Mouse (Mus musculus) limb, embryonic 12.5 days (tissue): Measurements from ENCODE around the gene Spib. TPM values are rescaled to one million over a fixed set of nuclear protein-coding genes. Genes with fewer than 3 reads are reported as not detected.

Experiments
- ATAC-seq: fragments of 200-750 bp; cut with Nextera tagmentation; 2 replicates; pipeline ENCODE4 v1.8.0; 2017; ENCODE audit warnings: low read depth, moderate TSS enrichment; ENCODE audit not compliant: insufficient number of reproducible peaks, insufficient read depth, low FRiP score, low TSS enrichment
- H3K27ac ChIP-seq: fragments of 300-500 bp; sonication (generic); 2 replicates; pipeline ENCODE4 v1.5.1; 2016; ENCODE audit warnings: mild to moderate bottlenecking, moderate library complexity
- H3K27me3 ChIP-seq: fragments of 300-500 bp; sonication (generic); 2 replicates; pipeline ENCODE4 v1.6.1; 2016; ENCODE audit warnings: mild to moderate bottlenecking, moderate library complexity
- H3K36me3 ChIP-seq: fragments of 300-500 bp; sonication (generic); 2 replicates; pipeline ENCODE4 v1.6.1; 2016; ENCODE audit warnings: mild to moderate bottlenecking, moderate library complexity
- H3K4me1 ChIP-seq: fragments of 300-500 bp; sonication (generic); replicated peaks from 2 replicates; pipeline ENCODE4 v1.6.1; 2016
- H3K4me2 ChIP-seq: fragments of 300-500 bp; sonication (generic); 2 replicates; pipeline ENCODE4 v1.6.1; 2016; ENCODE audit warnings: mild to moderate bottlenecking, moderate library complexity
- H3K4me3 ChIP-seq: fragments of 300-500 bp; sonication (generic); replicated peaks from 2 replicates; pipeline ENCODE4 v1.5.1; 2016; ENCODE audit warnings: mild to moderate bottlenecking
- H3K9ac ChIP-seq: fragments of 300-500 bp; sonication (generic); replicated peaks from 2 replicates; pipeline ENCODE4 v1.6.1; 2016; ENCODE audit warnings: mild to moderate bottlenecking, moderate library complexity
- H3K9me3 ChIP-seq: fragments of 300-500 bp; sonication (generic); 2 replicates; pipeline ENCODE4 v1.6.1; 2016; ENCODE audit warnings: mild to moderate bottlenecking, moderate library complexity
- WGBS: fragments of 180-500 bp; shearing (Covaris S2); methylation state at CpG from one replicate; pipeline ENCODE4 v1.1.7; 2016; 5-methylcytosine and 5-hydroxymethylcytosine counted together
- microRNA-seq: library from miRNA; unstranded; fragments of <30 nt; microRNA quantifications from one replicate; pipeline ENCODE4, GENCODE M21; 2017
- polyA plus RNA-seq: library from polyadenylated mRNA; unstranded; fragments of >200 nt; fragmentation: Nextera tagmentation; extraction: Ambion mirVana; gene quantifications from 2 replicates; pipeline ENCODE4 v1.2.1, GENCODE M21; 2016

Spib gene
- polyA plus RNA-seq, 1 experiment from 2014 or later: 0.34 TPM

- peak; percentile 54; the same call in 1 of the 2 replicates for ATAC-seq
- peaks cover 15% of the 10 kb centered on the region for H3K36me3 ChIP-seq
- 31% methylated on average over 5 of the region's 5 CpGs for WGBS
Observed at GRCm38 (mm10) chr7:44484841-44485571, 46.9 kb downstream of the Spib start.

GRCm38 (mm10) chr7:44484109-44484508 lies 47.8 kb downstream of the Spib start:
- H3K27me3 ChIP-seq: peaks cover 38% of the 10 kb centered on the region
- 84% methylated on average over 1 of the region's 1 CpGs for WGBS
- ATAC-seq: no peak
- no peak overlapping the region for H3K4me2 ChIP-seq
- H3K36me3 ChIP-seq: peaks cover 8% of the 10 kb centered on the region; the same call in 1 of the 2 replicates
- no peak overlapping the region for H3K27ac ChIP-seq
- no peak overlapping the region for H3K4me3 ChIP-seq
- H3K4me1 ChIP-seq: no peaks in the 10 kb centered on the region
- H3K9ac ChIP-seq: no peak overlapping the region
- H3K9me3 ChIP-seq: no peaks in the 10 kb centered on the region

More at GRCm38 (mm10) chr7:44484841-44485571, 46.9 kb downstream of the Spib start:
- Histone ChIP-seq H3K9ac (no peak overlapping the region), H3K27ac (no peak overlapping the region), H3K27me3 (peaks cover 29% of the 10 kb centered on the region), H3K4me2 (no peak overlapping the region), H3K4me1 (no peaks in the 10 kb centered on the region), H3K4me3 (no peak overlapping the region), H3K9me3 (no peaks in the 10 kb centered on the region)

GRCm38 (mm10) chr7:44482836-44483435 lies 48.9 kb downstream of the Spib start:
- H3K4me1 ChIP-seq: no peaks in the 10 kb centered on the region
- no peak overlapping the region for H3K27ac ChIP-seq
- H3K9me3 ChIP-seq: no peaks in the 10 kb centered on the region
- no peaks in the 10 kb centered on the region for H3K36me3 ChIP-seq
- 69% methylated on average over 3 of the region's 3 CpGs for WGBS
- H3K9ac ChIP-seq: no peak overlapping the region
- no peak overlapping the region for H3K4me2 ChIP-seq
- H3K27me3 ChIP-seq: peaks cover 50% of the 10 kb centered on the region
- ATAC-seq: no peak
- H3K4me3 ChIP-seq: no peak overlapping the region

Small RNA genes within 50 kb of the gene (microRNA-seq; reads per million reads assigned to microRNA genes)
- gene Mir7053: not detected

Other genes starting within 250 kb of the Spib start
- 2.0 and 2.2 TPM in 2 replicates for gene Clec11a, start 225.2 kb downstream of the Spib start, polyA plus RNA-seq
- gene Shank1, start 221.8 kb downstream of the Spib start, polyA plus RNA-seq: 1.2 and 1.3 TPM in 2 replicates
- gene Syt3, start 148.0 kb downstream of the Spib start, polyA plus RNA-seq: 3.0 and 3.3 TPM in 2 replicates
- 0.56 and 0.64 TPM in 2 replicates for gene 1700008O03Rik, start 146.3 kb downstream of the Spib start, polyA plus RNA-seq
- gene Lrrc4b, start 103.1 kb downstream of the Spib start, polyA plus RNA-seq: 0.86 and 0.98 TPM in 2 replicates
- 0.56 TPM in 1 of 2 replicates, not detected in the other for gene Aspdh, start 66.7 kb downstream of the Spib start, polyA plus RNA-seq
- 72.9 and 76.5 TPM in 2 replicates for gene Josd2, start 64.1 kb downstream of the Spib start, polyA plus RNA-seq
- gene Emc10, start 35.5 kb downstream of the Spib start, polyA plus RNA-seq: 93.6 and 111 TPM in 2 replicates
- gene Fam71e1, start 35.5 kb downstream of the Spib start, polyA plus RNA-seq: 19.0 and 27.5 TPM in 2 replicates
- gene Mybpc2, start 7.4 kb downstream of the Spib start, polyA plus RNA-seq: 0.09 and 0.13 TPM in 2 replicates
- gene Pold1, start 16.8 kb upstream of the Spib start, polyA plus RNA-seq: 132 and 140 TPM in 2 replicates
- gene Nr1h2, start 21.9 kb upstream of the Spib start, polyA plus RNA-seq: 70.7 and 72.0 TPM in 2 replicates
- 0.83 and 1.4 TPM in 2 replicates for gene Napsa, start 40.3 kb upstream of the Spib start, polyA plus RNA-seq
- gene Kcnc3, start 58.6 kb upstream of the Spib start, polyA plus RNA-seq: 0.37 and 0.49 TPM in 2 replicates
- gene Myh14, start 138.8 kb upstream of the Spib start, polyA plus RNA-seq: 3.2 and 4.2 TPM in 2 replicates
- gene Izumo2, start 176.7 kb upstream of the Spib start, polyA plus RNA-seq: not detected in 2 replicates
- gene Vrk3, start 216.3 kb upstream of the Spib start, polyA plus RNA-seq: 36.2 and 36.8 TPM in 2 replicates
- gene Zfp473, start 219.0 kb upstream of the Spib start, polyA plus RNA-seq: 2.6 and 3.3 TPM in 2 replicates